Mouse (Mus musculus) megakaryocyte, embryonic 14.5 days (primary cell): Measurements from ENCODE around the gene Gm12184. TPM values are rescaled to one million over a fixed set of nuclear protein-coding genes. Genes with fewer than 3 reads are reported as not detected.
A peak's percentile ranks its signal among the peaks of the same experiment; 100 is the strongest.

Experiments
- H3K27me3 ChIP-seq: replicated peaks from 2 replicates; pipeline ENCODE3; 2012; ENCODE audit warnings: inconsistent platforms
- H3K36me3 ChIP-seq: replicated peaks from 2 replicates; pipeline ENCODE3; 2012; ENCODE audit warnings: low read length, inconsistent platforms, mixed read lengths
- H3K4me1 ChIP-seq: 2 replicates; pipeline ENCODE4 v1.6.1; 2012; ENCODE audit warnings: inconsistent platforms
- H3K4me3 ChIP-seq: replicated peaks from 2 replicates; pipeline ENCODE3; 2012; ENCODE audit warnings: moderate library complexity, mild to moderate bottlenecking, inconsistent platforms
- H3K9me3 ChIP-seq: 2 replicates; pipeline ENCODE4 v1.6.1; 2012; ENCODE audit warnings: inconsistent platforms
- FLI1 ChIP-seq: IDR thresholded peaks from 2 replicates; pipeline ENCODE4 v1.6.1; 2012; ENCODE audit warnings: low read length, inconsistent platforms, mixed read lengths
- GATA1 ChIP-seq: IDR thresholded peaks from 3 replicates; pipeline ENCODE4 v1.6.1; 2012; ENCODE audit warnings: mixed read lengths, low read length, inconsistent platforms, borderline replicate concordance
- polyA plus RNA-seq: library from polyadenylated mRNA; stranded (reverse); fragments of >175 nt; gene quantifications from 2 replicates; pipeline ENCODE4 v1.2.3, GENCODE M21; 2012; ENCODE audit warnings: low replicate concordance; ENCODE audit not compliant: insufficient read depth

Gm12184 gene
- polyA plus RNA-seq, 1 experiment: 18.6 TPM

DNA sequence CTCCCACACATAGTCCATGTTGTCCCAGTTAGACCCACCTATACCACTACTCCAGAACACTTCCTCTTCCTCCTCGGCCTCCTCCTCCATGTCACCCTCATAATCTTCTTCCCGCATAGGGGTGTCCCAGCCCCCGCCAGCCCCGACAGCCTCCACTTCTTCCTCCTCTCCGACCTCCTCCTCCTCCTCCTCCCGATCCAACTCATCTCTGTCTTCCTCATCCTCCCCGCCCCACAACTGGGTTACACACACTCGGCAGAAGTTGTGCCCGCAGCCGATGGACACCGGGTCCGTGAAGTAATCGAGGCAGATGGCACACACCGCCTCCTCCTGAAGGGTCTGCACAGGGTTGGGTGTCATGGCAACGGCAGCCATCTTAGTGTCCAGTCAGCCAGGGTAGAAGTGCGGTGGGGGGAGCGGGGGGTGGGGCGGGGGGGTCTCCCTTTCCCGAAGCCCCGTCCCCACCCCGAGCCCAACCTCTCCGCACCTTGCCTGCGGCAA is 10.1 kb downstream of the Gm12184 start:
- TF ChIP-seq FLI1 (no peak), GATA1 (no peak)
- H3K4me3 ChIP-seq: peak overlapping the region; percentile 97
- peaks cover 77% of the 10 kb centered on the region for H3K4me1 ChIP-seq

DNA sequence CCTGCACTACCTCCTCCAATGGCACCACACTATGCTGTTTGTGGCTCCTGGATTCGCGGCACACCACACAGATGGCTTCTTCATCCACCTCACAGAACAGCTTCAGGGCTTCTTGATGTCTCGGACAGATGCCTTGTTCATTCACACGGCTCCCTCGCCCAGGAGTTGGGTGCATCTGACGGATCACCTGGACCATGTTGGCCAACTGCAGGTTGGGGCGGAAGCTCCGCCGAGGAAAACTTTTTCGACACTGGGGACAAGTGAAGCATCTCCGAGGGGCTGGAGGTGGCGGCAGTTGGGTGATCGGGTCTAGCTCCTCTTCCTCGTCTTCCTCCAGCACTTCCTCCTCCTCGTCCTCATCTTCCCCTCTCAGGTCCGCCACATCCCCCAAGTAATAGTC is 10.6 kb downstream of the Gm12184 start:
- Histone ChIP-seq H3K4me1 (peaks cover 74% of the 10 kb centered on the region), H3K4me3 (peak overlapping the region; percentile 97), H3K9me3 (no peaks in the 10 kb centered on the region), H3K36me3 (peaks cover 51% of the 10 kb centered on the region), H3K27me3 (no peaks in the 10 kb centered on the region)
- TF ChIP-seq FLI1 (no peak), GATA1 (no peak)

More for the DNA sequence above, 10.1 kb downstream of the Gm12184 start:
- Histone ChIP-seq H3K9me3 (no peaks in the 10 kb centered on the region), H3K36me3 (peaks cover 46% of the 10 kb centered on the region), H3K27me3 (no peaks in the 10 kb centered on the region)

DNA sequence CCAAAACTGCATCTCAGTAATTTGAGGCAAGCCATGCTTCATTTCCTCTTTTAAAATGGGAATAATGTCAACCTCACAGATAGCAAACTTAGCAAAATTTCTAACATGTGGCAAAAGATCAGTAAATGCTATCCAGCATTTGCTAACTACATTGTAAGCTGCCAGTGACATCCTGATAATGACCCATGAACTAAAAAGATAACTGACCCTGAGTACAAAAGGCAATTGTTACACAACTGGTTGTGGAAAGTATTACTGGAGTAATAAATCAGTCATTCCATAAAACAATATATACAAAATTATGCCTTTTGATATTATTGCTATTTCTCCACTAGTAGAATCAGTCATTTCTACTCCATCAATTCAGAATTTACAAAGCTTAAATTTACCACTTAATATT is 12.7 kb downstream of the Gm12184 start:
- Histone ChIP-seq H3K9me3 (no peaks in the 10 kb centered on the region), H3K27me3 (no peaks in the 10 kb centered on the region), H3K4me1 (peaks cover 72% of the 10 kb centered on the region), H3K4me3 (no peak overlapping the region), H3K36me3 (peaks cover 72% of the 10 kb centered on the region)
- TF ChIP-seq FLI1 (no peak), GATA1 (no peak)

DNA sequence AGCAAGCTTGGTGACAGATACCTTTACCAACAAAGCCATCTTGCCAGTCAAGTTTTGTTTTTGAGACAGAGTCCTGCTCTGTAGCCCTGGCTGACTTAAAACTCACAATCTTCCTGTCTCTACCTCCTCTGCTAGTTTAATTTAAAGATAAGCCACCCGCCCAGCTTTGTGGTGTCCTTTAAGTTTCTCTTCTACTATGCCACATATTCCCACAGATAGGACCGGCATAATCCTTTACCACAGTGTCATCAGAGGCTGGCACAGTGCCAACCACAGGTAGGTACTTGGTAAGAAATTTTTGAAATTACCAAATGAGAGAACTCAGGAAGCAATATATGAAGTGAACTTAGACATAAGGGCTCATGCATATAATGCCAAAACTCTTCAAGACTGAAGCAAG is 16.3 kb downstream of the Gm12184 start:
- Histone ChIP-seq H3K4me1 (peaks cover 73% of the 10 kb centered on the region), H3K4me3 (no peak overlapping the region), H3K36me3 (peaks cover 100% of the 10 kb centered on the region), H3K27me3 (no peaks in the 10 kb centered on the region), H3K9me3 (no peaks in the 10 kb centered on the region)
- no peak for TF ChIP-seq GATA1
- TF ChIP-seq FLI1: no peak

DNA sequence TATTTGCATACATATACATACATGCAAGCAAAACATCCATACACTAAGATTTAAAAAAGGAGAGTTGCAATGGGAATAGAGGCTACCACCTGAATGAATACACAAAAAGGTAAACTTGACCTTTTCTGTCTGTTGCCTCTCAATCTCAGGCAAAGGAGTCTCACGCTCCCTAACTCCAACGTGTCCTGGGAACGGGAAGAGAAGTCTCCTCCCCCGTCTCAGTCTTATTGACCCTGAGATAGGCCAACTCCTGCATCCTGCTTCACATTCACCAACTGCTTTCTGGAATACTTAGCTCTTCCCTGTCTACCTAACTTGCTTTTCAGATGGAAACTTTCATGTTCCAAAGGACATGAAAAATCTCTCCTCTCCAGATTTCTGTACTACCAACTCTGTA is 17.0 kb downstream of the Gm12184 start:
- peaks cover 66% of the 10 kb centered on the region for H3K4me1 ChIP-seq
- no peaks in the 10 kb centered on the region for H3K9me3 ChIP-seq
- no peaks in the 10 kb centered on the region for H3K27me3 ChIP-seq
- peaks cover 99% of the 10 kb centered on the region for H3K36me3 ChIP-seq
- TF ChIP-seq FLI1: no peak
- no peak for TF ChIP-seq GATA1
- no peak overlapping the region for H3K4me3 ChIP-seq

DNA sequence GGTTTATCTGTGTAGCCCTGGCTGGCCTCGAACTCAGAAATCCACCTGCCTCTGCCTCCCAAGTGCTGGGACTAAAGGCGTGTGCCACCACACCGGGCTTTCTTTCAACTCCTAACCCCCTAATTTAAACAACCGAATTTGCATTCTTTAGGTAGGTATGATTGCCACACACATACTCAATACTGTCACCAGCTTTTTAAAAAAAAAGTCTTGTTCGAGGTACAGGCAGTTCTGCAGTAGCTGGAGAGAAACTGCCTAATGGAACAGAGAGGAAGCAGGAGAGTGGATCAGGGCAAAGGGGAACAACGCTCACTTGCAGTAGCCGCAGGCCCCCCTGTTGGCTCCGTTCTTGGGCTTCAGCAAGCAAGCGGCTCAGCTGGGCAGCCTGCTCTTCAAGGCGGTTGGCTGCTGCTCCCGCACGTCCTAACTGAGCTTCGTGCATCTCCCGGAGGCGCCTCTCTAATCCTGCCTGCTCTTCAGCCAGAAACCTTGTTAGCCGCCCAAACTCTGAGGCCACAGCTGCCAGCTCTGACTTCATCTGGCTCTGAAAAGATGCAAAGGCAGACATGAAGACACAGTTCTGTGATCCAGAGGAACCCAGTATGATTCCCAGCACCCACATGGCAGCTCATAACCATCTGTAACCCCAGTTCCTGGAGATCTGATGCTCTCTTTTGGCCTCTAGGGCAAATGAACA is 17.6 kb downstream of the Gm12184 start:
- TF ChIP-seq GATA1: no peak
- TF ChIP-seq FLI1: no peak
- peaks cover 66% of the 10 kb centered on the region for H3K4me1 ChIP-seq
- H3K36me3 ChIP-seq: peaks cover 99% of the 10 kb centered on the region
- no peak overlapping the region for H3K4me3 ChIP-seq
- no peaks in the 10 kb centered on the region for H3K9me3 ChIP-seq
- H3K27me3 ChIP-seq: no peaks in the 10 kb centered on the region

DNA sequence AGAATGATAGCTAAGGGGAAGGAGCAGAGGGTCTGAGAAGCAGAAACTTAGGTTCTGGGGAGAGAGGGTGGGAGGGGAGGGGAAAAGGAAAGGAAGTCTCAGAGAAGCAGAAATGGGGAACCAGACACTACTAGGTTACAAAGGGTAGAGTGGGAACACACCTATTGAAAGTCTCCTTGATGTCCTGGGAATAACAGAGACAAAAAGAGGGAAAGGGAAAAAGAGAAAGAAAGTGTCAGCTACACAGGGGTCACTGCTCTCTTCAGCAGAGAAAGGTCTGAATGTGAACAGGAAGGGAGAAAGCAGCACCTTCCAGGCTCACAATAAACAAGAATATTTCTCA is 18.2 kb downstream of the Gm12184 start:
- TF ChIP-seq FLI1 (no peak), GATA1 (no peak)
- Histone ChIP-seq H3K36me3 (peaks cover 99% of the 10 kb centered on the region), H3K27me3 (no peaks in the 10 kb centered on the region), H3K9me3 (no peaks in the 10 kb centered on the region), H3K4me3 (no peak overlapping the region), H3K4me1 (peaks cover 66% of the 10 kb centered on the region)

DNA sequence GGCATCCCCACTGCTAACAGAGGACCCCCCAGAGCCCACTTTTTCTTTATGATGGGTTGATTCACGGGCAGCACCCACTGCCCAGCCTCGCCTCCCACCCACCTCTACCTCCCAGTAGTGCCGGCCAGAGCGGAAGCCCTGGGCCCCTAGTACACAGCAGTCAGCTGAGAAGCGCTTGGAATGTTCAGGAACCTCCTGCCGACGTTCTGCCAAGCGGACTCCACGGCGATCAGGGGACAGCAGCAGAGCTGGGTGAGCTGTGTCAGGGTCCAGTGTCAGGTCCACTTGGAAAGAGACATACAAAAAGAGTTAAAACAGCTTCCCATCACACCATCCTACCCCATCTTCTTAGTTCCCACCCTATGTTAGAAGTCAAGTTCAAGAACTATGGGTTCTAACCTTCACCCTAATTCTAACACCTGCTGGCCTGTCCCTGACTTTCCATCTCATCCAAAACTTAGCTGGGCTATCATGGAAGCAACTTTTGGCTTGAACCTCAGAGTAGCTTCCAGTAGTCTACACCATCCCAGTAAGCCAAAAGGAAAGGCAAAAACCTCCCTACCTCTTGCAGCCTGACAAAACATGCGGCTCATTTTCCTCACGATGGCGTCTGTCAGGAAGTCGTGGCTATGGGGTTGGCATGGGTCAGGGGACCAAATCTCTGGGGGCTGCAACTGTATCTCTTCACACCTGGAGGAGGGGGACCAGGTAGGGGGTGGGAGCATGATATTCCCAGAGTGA is 18.7 kb downstream of the Gm12184 start:
- no peaks in the 10 kb centered on the region for H3K27me3 ChIP-seq
- H3K4me3 ChIP-seq: no peak overlapping the region
- H3K4me1 ChIP-seq: peaks cover 68% of the 10 kb centered on the region
- no peaks in the 10 kb centered on the region for H3K9me3 ChIP-seq
- TF ChIP-seq FLI1 (no peak), GATA1 (no peak)
- H3K36me3 ChIP-seq: peaks cover 99% of the 10 kb centered on the region

DNA sequence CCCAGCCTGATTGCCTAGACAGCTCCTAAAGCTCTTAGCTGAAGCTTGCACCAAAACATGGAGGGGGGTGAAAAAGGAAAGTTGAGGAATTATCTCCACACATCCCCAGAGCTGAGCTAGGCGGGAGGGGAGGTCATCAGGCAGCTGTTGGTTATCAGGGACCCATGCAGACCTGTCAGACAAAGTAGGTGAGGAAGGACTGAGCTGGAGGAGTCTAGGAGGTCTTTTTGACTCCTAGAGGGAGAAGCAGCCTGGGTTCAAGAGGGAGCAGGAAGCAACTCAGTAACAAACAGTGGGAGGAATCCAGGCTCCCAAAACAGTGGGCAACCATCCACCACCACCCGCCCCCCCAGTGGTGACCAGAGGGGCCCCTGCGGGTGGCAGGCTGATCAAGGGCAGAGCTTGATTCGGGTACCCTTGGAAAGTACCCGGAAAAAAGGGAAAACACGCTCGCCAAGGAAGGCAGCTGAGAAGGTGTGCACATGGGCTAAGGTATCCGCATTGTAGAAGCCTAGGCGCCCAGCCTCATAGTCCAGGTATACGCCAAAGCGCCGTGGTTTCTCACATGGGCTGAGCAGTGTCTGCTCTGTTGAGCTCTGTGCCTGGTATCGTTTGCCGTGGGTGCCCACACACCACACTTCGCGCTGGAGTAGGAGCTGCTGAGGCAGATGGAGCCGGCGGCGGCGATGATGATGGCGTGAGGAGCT is 19.4 kb downstream of the Gm12184 start:
- no peaks in the 10 kb centered on the region for H3K27me3 ChIP-seq
- H3K36me3 ChIP-seq: peaks cover 99% of the 10 kb centered on the region
- H3K4me1 ChIP-seq: peaks cover 69% of the 10 kb centered on the region
- H3K4me3 ChIP-seq: no peak overlapping the region
- TF ChIP-seq FLI1: no peak
- TF ChIP-seq GATA1: no peak
- no peaks in the 10 kb centered on the region for H3K9me3 ChIP-seq
